Mouse (Mus musculus) heart, postnatal 0 days (tissue): Measurements from ENCODE around the gene Ctsw. TPM values are rescaled to one million over a fixed set of nuclear protein-coding genes. Genes with fewer than 3 reads are reported as not detected.

Experiments
- ATAC-seq: fragments of 200-750 bp; cut with Nextera tagmentation; 2 replicates; pipeline ENCODE4 v1.8.0; 2017; ENCODE audit warnings: low read depth, moderate number of reproducible peaks, moderate library complexity; ENCODE audit not compliant: insufficient read depth
- DNase-seq: peaks from one replicate; pipeline ENCODE4 v3.0.0-alpha.2; 2016; ENCODE audit warnings: low spot score
- H3K27ac ChIP-seq: fragments of 300-500 bp; sonication (generic); 2 replicates; pipeline ENCODE4 v1.5.1; 2014; ENCODE audit warnings: low read depth, mild to moderate bottlenecking
- H3K27me3 ChIP-seq: fragments of 300-500 bp; sonication (generic); 2 replicates; pipeline ENCODE4 v1.6.1; 2014; ENCODE audit warnings: low read length, mixed read lengths; ENCODE audit not compliant: control insufficient read depth, insufficient read depth
- H3K36me3 ChIP-seq: fragments of 300-500 bp; sonication (generic); replicated peaks from 2 replicates; pipeline ENCODE4 v1.6.1; 2014; ENCODE audit warnings: low read length, mixed read lengths; ENCODE audit not compliant: control insufficient read depth, insufficient read depth
- H3K4me1 ChIP-seq: fragments of 300-500 bp; sonication (generic); 2 replicates; pipeline ENCODE4 v1.6.1; 2014; ENCODE audit warnings: antibody characterized with exemption; ENCODE audit not compliant: control insufficient read depth, insufficient read depth
- H3K4me2 ChIP-seq: fragments of 300-500 bp; sonication (generic); 2 replicates; pipeline ENCODE4 v1.6.1; 2014; ENCODE audit warnings: low read depth, mild to moderate bottlenecking, low read length, moderate library complexity
- H3K4me3 ChIP-seq: fragments of 300-500 bp; sonication (generic); 2 replicates; pipeline ENCODE4 v1.5.1; 2014; ENCODE audit warnings: low read depth, low read length
- H3K9ac ChIP-seq: fragments of 300-500 bp; sonication (generic); replicated peaks from 2 replicates; pipeline ENCODE4 v1.6.1; 2014; ENCODE audit warnings: low read depth, low read length, mixed read lengths
- H3K9me3 ChIP-seq: fragments of 300-500 bp; sonication (generic); replicated peaks from 2 replicates; pipeline ENCODE4 v1.6.1; 2016; ENCODE audit warnings: low read length; ENCODE audit not compliant: control insufficient read depth
- CTCF ChIP-seq: IDR thresholded peaks from 2 replicates; pipeline ENCODE4 v1.5.1; 2016; ENCODE audit warnings: antibody characterized with exemption, control low read depth, low read depth
- EP300 ChIP-seq: IDR thresholded peaks from 2 replicates; pipeline ENCODE4 v1.6.1; 2016; ENCODE audit warnings: antibody characterized with exemption, low read depth
- WGBS: fragments of 180-500 bp; shearing (Covaris S2); extraction: QIAGEN DNeasy Blood & Tissue Kit; methylation state at CpG from one replicate; pipeline ENCODE4 v1.1.7; 2014; 5-methylcytosine and 5-hydroxymethylcytosine counted together
- polyA plus RNA-seq: library from polyadenylated mRNA; unstranded; fragments of >200 nt; fragmentation: Nextera tagmentation; extraction: Ambion mirVana; gene quantifications from 2 replicates; pipeline ENCODE4 v1.2.1, GENCODE M21; 2015
- total RNA-seq: library from RNA; depleted of rRNA; stranded (reverse); fragments of >200 nt; gene quantifications from 2 replicates; pipeline ENCODE4 v1.2.3, GENCODE M21; 2014; ENCODE audit warnings: low replicate concordance

Gene Ctsw
- total and polyA plus RNA-seq, 2 experiments from 2014 or later, result 0.42 TPM; not detected in 1

- under 1% methylated on average over 38 of the region's 68 CpGs for WGBS
- TF ChIP-seq CTCF (no peak), EP300 (no peak)
- DNase-seq (no peak), ATAC-seq (peak; percentile 47)
- H3K9me3 ChIP-seq, result no peaks in the 10 kb centered on the region
- peaks cover 7% of the 10 kb centered on the region for H3K36me3 ChIP-seq
- peak overlapping the region; percentile 68 for H3K27ac ChIP-seq
- H3K4me1 ChIP-seq, result no peaks in the 10 kb centered on the region
- H3K4me2 ChIP-seq, result peak overlapping the region; percentile 98
- H3K27me3 ChIP-seq, result no peaks in the 10 kb centered on the region
- H3K4me3 ChIP-seq, result peak overlapping the region; percentile 64
- H3K9ac ChIP-seq, result peak overlapping the region; percentile 82
Observed at GRCm38 (mm10) chr19:5474281-5475068, 6.2 kb upstream of the Ctsw start.

GRCm38 (mm10) chr19:5473720-5474119 lies 5.4 kb upstream of the Ctsw start, which contains the start of gene Efemp2:
TSS of gene Efemp2 (plus strand) at chr19:5473954.
- H3K9me3 ChIP-seq, result no peaks in the 10 kb centered on the region
- WGBS, result under 1% methylated on average over 22 of the region's 22 CpGs
- ATAC-seq, result peak; percentile 86
- DNase-seq, result peak; percentile 65
- peaks cover 7% of the 10 kb centered on the region for H3K36me3 ChIP-seq
- H3K4me3 ChIP-seq, result peak within 1 kb of the TSS; percentile 64
- H3K4me1 ChIP-seq, result no peaks in the 10 kb centered on the region
- H3K27me3 ChIP-seq, result no peaks in the 10 kb centered on the region
- H3K9ac ChIP-seq, result peak within 1 kb of the TSS; percentile 82
- peak within 1 kb of the TSS; percentile 68 for H3K27ac ChIP-seq
- TF ChIP-seq EP300 (peak; percentile 38; the same call in 1 of the 2 replicates), CTCF (no peak)
- H3K4me2 ChIP-seq, result peak within 1 kb of the TSS; percentile 98

- Histone ChIP-seq H3K4me1 (no peaks in the 10 kb centered on the region), H3K27me3 (no peaks in the 10 kb centered on the region), H3K9me3 (no peaks in the 10 kb centered on the region), H3K4me3 (no peak overlapping the region), H3K4me2 (no peak overlapping the region), H3K36me3 (peaks cover 7% of the 10 kb centered on the region), H3K27ac (no peak overlapping the region), H3K9ac (no peak overlapping the region)
- DNase-seq (no peak), ATAC-seq (no peak)
- TF ChIP-seq EP300, result no peak
- no peak for TF ChIP-seq CTCF
- WGBS, result 80% methylated on average over 3 of the region's 3 CpGs
Observed at GRCm38 (mm10) chr19:5472857-5473256, 4.5 kb upstream of the Ctsw start.

GRCm38 (mm10) chr19:5471846-5472245 lies 3.5 kb upstream of the Ctsw start:
- no peak overlapping the region for H3K9ac ChIP-seq
- ATAC-seq (no peak), DNase-seq (no peak)
- no peak overlapping the region for H3K27ac ChIP-seq
- no peak for TF ChIP-seq EP300
- TF ChIP-seq CTCF, result no peak
- H3K27me3 ChIP-seq, result no peaks in the 10 kb centered on the region
- 46% methylated on average over 5 of the region's 5 CpGs for WGBS
- H3K36me3 ChIP-seq, result peaks cover 13% of the 10 kb centered on the region
- H3K4me1 ChIP-seq, result no peaks in the 10 kb centered on the region
- H3K4me2 ChIP-seq, result no peak overlapping the region
- no peaks in the 10 kb centered on the region for H3K9me3 ChIP-seq
- no peak overlapping the region for H3K4me3 ChIP-seq

GRCm38 (mm10) chr19:5466916-5467500 lies 1.3 kb downstream of the Ctsw start:
- DNase-seq (no peak), ATAC-seq (no peak)
- Histone ChIP-seq H3K4me1 (no peaks in the 10 kb centered on the region; the same call in 1 of the 2 replicates), H3K4me2 (no peak overlapping the region), H3K27ac (no peak overlapping the region), H3K36me3 (peaks cover 48% of the 10 kb centered on the region), H3K9ac (no peak overlapping the region), H3K9me3 (no peaks in the 10 kb centered on the region), H3K27me3 (no peaks in the 10 kb centered on the region), H3K4me3 (no peak overlapping the region)
- no peak for TF ChIP-seq CTCF
- no peak for TF ChIP-seq EP300
- 83% methylated on average over 6 of the region's 6 CpGs for WGBS
